Mouse (Mus musculus) heart, embryonic 15.5 days (tissue): ENCODE measurements around the gene Ptpn14. TPM values are rescaled to one million over a fixed set of nuclear protein-coding genes. Genes with fewer than 3 reads are reported as not detected.

Experiments used
- ATAC-seq: fragments of 200-750 bp; cut with Nextera tagmentation; replicated peaks from 2 replicates; pipeline ENCODE4 v1.8.0; 2017; ENCODE audit warnings: low read depth, moderate TSS enrichment; ENCODE audit not compliant: insufficient number of reproducible peaks, insufficient read depth, low FRiP score
- H3K27ac ChIP-seq: fragments of 300-500 bp; sonication (generic); 2 replicates; pipeline ENCODE4 v1.5.1; 2015; ENCODE audit warnings: mild to moderate bottlenecking, inconsistent platforms
- H3K27me3 ChIP-seq: fragments of 300-500 bp; sonication (generic); 2 replicates; pipeline ENCODE4 v1.6.1; 2015; ENCODE audit warnings: inconsistent platforms
- H3K36me3 ChIP-seq: fragments of 300-500 bp; sonication (generic); 2 replicates; pipeline ENCODE4 v1.6.1; 2015; ENCODE audit warnings: mild to moderate bottlenecking, inconsistent platforms
- H3K4me1 ChIP-seq: fragments of 300-500 bp; sonication (generic); replicated peaks from 2 replicates; pipeline ENCODE4 v1.6.1; 2015; ENCODE audit warnings: inconsistent platforms
- H3K4me2 ChIP-seq: fragments of 300-500 bp; sonication (generic); 2 replicates; pipeline ENCODE4 v1.6.1; 2015; ENCODE audit warnings: inconsistent platforms, mild to moderate bottlenecking, moderate library complexity
- H3K4me3 ChIP-seq: fragments of 300-500 bp; sonication (generic); 2 replicates; pipeline ENCODE4 v1.5.1; 2015; ENCODE audit warnings: mild to moderate bottlenecking, inconsistent platforms
- H3K9ac ChIP-seq: fragments of 300-500 bp; sonication (generic); 2 replicates; pipeline ENCODE4 v1.6.1; 2015; ENCODE audit warnings: mild to moderate bottlenecking, inconsistent platforms
- H3K9me3 ChIP-seq: fragments of 300-500 bp; sonication (generic); replicated peaks from 2 replicates; pipeline ENCODE4 v1.6.1; 2016; ENCODE audit warnings: inconsistent platforms
- WGBS: fragments of 180-500 bp; shearing (Covaris S2); methylation state at CpG from one replicate; pipeline ENCODE4 v1.1.7; 2015; ENCODE audit warnings: mixed read lengths; 5-methylcytosine and 5-hydroxymethylcytosine counted together
- polyA plus RNA-seq: library from polyadenylated mRNA; unstranded; fragments of >200 nt; fragmentation: Nextera tagmentation; extraction: Ambion mirVana; gene quantifications from 2 replicates; pipeline ENCODE4 v1.2.1, GENCODE M21; 2015

The Ptpn14 gene
- polyA plus RNA-seq, 1 experiment from 2014 or later = 7.0 TPM

- H3K4me3 ChIP-seq = no peak overlapping the region; the same call in 1 of the 2 replicates
- peak overlapping the region; percentile 90; the same call in 1 of the 2 replicates for H3K4me2 ChIP-seq
- H3K36me3 ChIP-seq = no peaks in the 10 kb centered on the region
- peak overlapping the region; percentile 95 for H3K27ac ChIP-seq
- peaks cover 54% of the 10 kb centered on the region for H3K4me1 ChIP-seq
- ATAC-seq = no peak
- WGBS = 85% methylated on average over 4 of the region's 4 CpGs
- peak overlapping the region; percentile 94; the same call in 1 of the 2 replicates for H3K9ac ChIP-seq
- H3K9me3 ChIP-seq = no peaks in the 10 kb centered on the region
- H3K27me3 ChIP-seq = no peaks in the 10 kb centered on the region
Measured at GRCm38 (mm10) chr1:189923157-189923556, 195.1 kb downstream of the Ptpn14 start.

- no peaks in the 10 kb centered on the region for H3K27me3 ChIP-seq
- peak overlapping the region; percentile 48 for H3K4me2 ChIP-seq
- H3K4me3 ChIP-seq = no peak overlapping the region
- peak; percentile 53 for ATAC-seq
- H3K27ac ChIP-seq = peak overlapping the region; percentile 95
- H3K36me3 ChIP-seq = no peaks in the 10 kb centered on the region
- H3K4me1 ChIP-seq = peaks cover 45% of the 10 kb centered on the region
- WGBS = 29% methylated on average over 22 of the region's 22 CpGs
- H3K9ac ChIP-seq = no peak overlapping the region
- H3K9me3 ChIP-seq = no peaks in the 10 kb centered on the region
Measured at GRCm38 (mm10) chr1:189923871-189924568, 196.0 kb downstream of the Ptpn14 start.

GRCm38 (mm10) chr1:189926279-189926678, 198.2 kb downstream of the Ptpn14 start:
- Histone ChIP-seq H3K4me2 (peak overlapping the region; percentile 29; the same call in 1 of the 2 replicates), H3K9me3 (no peaks in the 10 kb centered on the region), H3K4me1 (peaks cover 37% of the 10 kb centered on the region), H3K27ac (peak overlapping the region; percentile 95), H3K9ac (no peak overlapping the region; the same call in 1 of the 2 replicates), H3K4me3 (no peak overlapping the region), H3K36me3 (no peaks in the 10 kb centered on the region), H3K27me3 (no peaks in the 10 kb centered on the region)
- WGBS = 39% methylated on average over 8 of the region's 8 CpGs
- no peak for ATAC-seq

Other genes starting within 250 kb of the Ptpn14 start
- 62.2 and 71.2 TPM in 2 replicates for gene Cenpf, start 40.2 kb upstream of the Ptpn14 start, polyA plus RNA-seq
- gene Smyd2, start 194.1 kb downstream of the Ptpn14 start, polyA plus RNA-seq = 208 and 210 TPM in 2 replicates